Mouse (Mus musculus) thymus, adult 2 months (tissue): Measurements from ENCODE around the gene 1700017N19Rik.

Experiments used
- CTCF ChIP-seq: fragments of 200-500 bp; IDR thresholded peaks from 2 replicates; pipeline ENCODE4 v1.5.1; 2012; ENCODE audit warnings: mild to moderate bottlenecking, control low read depth, low read length, moderate library complexity, borderline replicate concordance; ENCODE audit not compliant: control insufficient read depth, poor library complexity, insufficient read depth; ENCODE audit errors: extremely low read depth
- POLR2A ChIP-seq: fragments of 200-500 bp; IDR thresholded peaks from 2 replicates; pipeline ENCODE4 v1.6.1; 2012; ENCODE audit warnings: mild to moderate bottlenecking, low read length, control low read depth, moderate library complexity; ENCODE audit not compliant: control insufficient read depth, poor library complexity, insufficient read depth; ENCODE audit errors: extremely low read depth

DNA sequence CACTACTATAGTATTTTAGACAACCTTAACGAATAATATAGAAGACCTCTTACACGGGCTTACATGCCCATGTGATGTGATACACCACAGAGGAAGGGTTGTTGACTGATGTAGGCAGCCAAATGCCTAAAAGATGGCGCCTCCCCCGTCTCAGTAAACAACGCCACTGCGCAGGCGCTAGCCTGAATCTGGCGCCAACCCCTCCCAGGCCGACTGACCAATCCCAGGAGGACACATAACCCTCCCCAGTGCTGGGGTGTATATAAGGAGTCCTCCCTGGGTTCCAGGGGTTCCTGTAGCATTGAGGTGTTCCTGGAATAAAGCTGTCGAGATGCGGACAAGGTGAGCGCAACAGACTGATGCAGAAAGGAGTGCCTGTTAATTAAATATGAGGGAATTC lies 29.8 kb downstream of the 1700017N19Rik start:
- TF ChIP-seq CTCF (no peak), POLR2A (no peak)
